22 mouse cellular contexts compared by ENCODE assay signal in the genomic region with DNA sequence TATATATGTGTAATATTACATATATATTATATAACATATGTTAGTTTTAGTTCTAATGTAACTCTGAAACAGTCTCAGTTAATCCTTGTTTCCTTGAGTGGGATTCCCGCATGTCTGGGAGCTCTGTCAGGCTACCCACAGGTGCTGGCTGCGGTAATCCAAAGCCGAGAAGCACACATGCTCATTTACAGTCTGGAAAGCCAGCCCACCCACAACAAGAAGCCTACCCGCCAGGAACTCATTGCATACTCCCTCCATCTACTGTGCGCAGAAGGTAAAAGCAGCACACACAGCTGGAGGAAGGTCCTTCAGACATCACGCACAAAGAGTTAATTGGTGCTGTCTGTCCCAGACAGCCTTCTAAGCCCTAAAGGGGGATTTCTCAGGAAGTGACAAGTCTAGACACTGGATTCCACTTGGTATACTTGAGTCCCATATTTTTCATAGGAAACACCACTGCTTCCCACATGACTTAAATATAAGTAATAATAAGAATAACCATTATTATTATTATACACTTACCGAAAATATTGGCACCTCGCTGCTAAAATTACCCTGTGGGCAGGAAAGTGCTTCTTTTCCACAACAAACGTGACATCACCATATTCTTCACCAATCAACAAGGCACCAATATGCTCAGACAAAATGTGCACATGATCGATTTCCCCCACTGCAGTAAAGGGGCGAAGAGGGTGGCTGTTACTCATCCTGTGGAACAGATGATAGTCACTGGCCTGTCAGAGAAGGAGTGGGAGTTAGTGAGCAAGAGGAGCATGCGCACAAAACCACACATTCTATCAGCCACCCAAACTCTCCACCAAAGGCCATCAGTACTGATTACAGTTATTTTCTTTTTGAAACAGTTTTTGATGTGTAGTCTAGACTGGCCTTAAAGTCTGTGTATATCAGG. TPM values are rescaled to one million over a fixed set of nuclear protein-coding genes. Genes with fewer than 3 reads are reported as not detected.
DNase-seq lines count a peak whose midpoint lies in the region; ATAC-seq and TF ChIP-seq lines count a peak whose summit lies in the region.
"Had no signal": no experiment of that assay in that cellular context is flagged by ENCODE, and none has a peak within 500 bp of the region (broad histone marks: within the 10 kb centered on the region; RNA-seq: fewer than 3 reads in every experiment).

No protein-coding gene starts in this region.

- no peak overlapping the region for H3K4me2 ChIP-seq in embryonic facial prominence, embryonic 12.5 days (replicated peaks)
- H3K4me2 ChIP-seq: forebrain, embryonic 15.5 days; hindbrain, embryonic 12.5 days; liver, embryonic 13.5 days; lung, embryonic 14.5 days had no signal

- ATAC-seq in embryonic facial prominence, embryonic 12.5 days (ENCODE audit: insufficient number of reproducible peaks, insufficient read depth, low FRiP score, low TSS enrichment), result no peak
- ATAC-seq in CD4-positive, CD25-positive, alpha-beta regulatory T cell, adult 4 months, result peak; percentile 91
- ATAC-seq in inflammation-experienced regulatory T-cells, adult 6 months, result peak; percentile 92
- no peak for ATAC-seq in megakaryocyte progenitor cell, adult 5-6 weeks (replicated peaks; ENCODE audit: poor library complexity)
- ATAC-seq: forebrain, embryonic 15.5 days had no signal

- no peaks in the 10 kb centered on the region for H3K9me3 ChIP-seq in embryonic facial prominence, embryonic 12.5 days
- H3K9me3 ChIP-seq in embryonic facial prominence, embryonic 10.5 days, result no peaks in the 10 kb centered on the region
- H3K9me3 ChIP-seq in heart, embryonic 10.5 days, result no peaks in the 10 kb centered on the region
- H3K9me3 ChIP-seq: forebrain, embryonic 15.5 days; hindbrain, embryonic 12.5 days; liver, embryonic 13.5 days; midbrain, embryonic 10.5 days had no signal

- peaks cover 5% of the 10 kb centered on the region; the same call in 1 of the 2 replicates for H3K36me3 ChIP-seq in embryonic facial prominence, embryonic 12.5 days
- peaks cover 5% of the 10 kb centered on the region for H3K36me3 ChIP-seq in embryonic facial prominence, embryonic 10.5 days (replicated peaks)
- H3K36me3 ChIP-seq in heart, embryonic 10.5 days, result peaks cover 6% of the 10 kb centered on the region
- H3K36me3 ChIP-seq: forebrain, embryonic 15.5 days had no signal

- 0 out of 2 replicates have a peak overlapping the region, but pooled peaks have one; percentile 11 for H3K27ac ChIP-seq in embryonic facial prominence, embryonic 12.5 days
- no peak overlapping the region for H3K27ac ChIP-seq in embryonic facial prominence, embryonic 10.5 days (replicated peaks)
- H3K27ac ChIP-seq in layer of hippocampus, adult 2 months, result peak overlapping the region; percentile 67
- H3K27ac ChIP-seq in heart, embryonic 10.5 days, result no peak overlapping the region
- H3K27ac ChIP-seq: forebrain, embryonic 15.5 days; hindbrain, embryonic 12.5 days; liver, embryonic 13.5 days; midbrain, embryonic 10.5 days had no signal

- 69% methylated on average over 12 of the region's 12 CpGs for WGBS in embryonic facial prominence, embryonic 12.5 days
- WGBS in embryonic facial prominence, embryonic 10.5 days, result 78% methylated on average over 12 of the region's 12 CpGs
- WGBS in heart, embryonic 10.5 days, result 80% methylated on average over 12 of the region's 12 CpGs

- H3K4me3 ChIP-seq in embryonic facial prominence, embryonic 12.5 days, result no peak overlapping the region
- no peak overlapping the region for H3K4me3 ChIP-seq in embryonic facial prominence, embryonic 10.5 days
- peak overlapping the region; percentile 14; the same call in 1 of the 2 replicates for H3K4me3 ChIP-seq in layer of hippocampus, adult 2 months
- H3K4me3 ChIP-seq in heart, embryonic 10.5 days, result no peak overlapping the region
- H3K4me3 ChIP-seq: erythroblast, embryonic 14.5 days; forebrain, embryonic 15.5 days; hindbrain, embryonic 12.5 days; liver, embryonic 13.5 days; midbrain, embryonic 10.5 days had no signal

- no peaks in the 10 kb centered on the region for H3K27me3 ChIP-seq in embryonic facial prominence, embryonic 12.5 days
- H3K27me3 ChIP-seq in embryonic facial prominence, embryonic 10.5 days (replicated peaks; ENCODE audit: low read depth, poor library complexity, severe bottlenecking), result no peaks in the 10 kb centered on the region
- no peaks in the 10 kb centered on the region for H3K27me3 ChIP-seq in heart, embryonic 10.5 days (ENCODE audit: insufficient read depth, poor library complexity, severe bottlenecking)
- H3K27me3 ChIP-seq: CH12.LX; forebrain, embryonic 15.5 days; hindbrain, embryonic 12.5 days; liver, embryonic 13.5 days had no signal

- no peak; the same call in 1 of the 2 replicates for TF ChIP-seq CTCF in layer of hippocampus, adult 2 months (conservative IDR thresholded peaks at IDR 0.05)

- no peak for DNase-seq in embryonic facial prominence, embryonic 10.5 days (ENCODE audit: low spot score)
- peak; percentile 53 to 76 for DNase-seq in layer of hippocampus, adult 2 months (ENCODE audit: low spot score in 2 of 2)
- DNase-seq in layer of hippocampus, adult 11-12 months (ENCODE audit: low spot score), result no peak
- DNase-seq in heart, embryonic 10.5 days (ENCODE audit: low spot score), result no peak
- DNase-seq: cerebellum, adult 2 months; gastrocnemius, postnatal 14 days; heart, postnatal 10 days; kidney, adult 8-10 months; kidney, postnatal 14 days; liver, embryonic 13.5 days; lung, embryonic 14.5 days; lung, postnatal 4 days; thymus, postnatal 36 days had no signal

- peaks cover 16% of the 10 kb centered on the region; the same call in 1 of the 2 replicates for H3K4me1 ChIP-seq in embryonic facial prominence, embryonic 12.5 days
- H3K4me1 ChIP-seq in embryonic facial prominence, embryonic 10.5 days, result peaks cover 13% of the 10 kb centered on the region
- H3K4me1 ChIP-seq in heart, embryonic 10.5 days, result peaks cover 12% of the 10 kb centered on the region
- H3K4me1 ChIP-seq: hindbrain, embryonic 12.5 days; midbrain, embryonic 10.5 days had no signal

- no peak overlapping the region for H3K9ac ChIP-seq in embryonic facial prominence, embryonic 12.5 days
- H3K9ac ChIP-seq: forebrain, embryonic 15.5 days; hindbrain, embryonic 12.5 days; liver, embryonic 13.5 days; lung, embryonic 14.5 days had no signal

RNA-seq across cellular contexts. Expression of gene Btbd9, which starts 46.4 kb away (rescaled TPM):
- 71.6 and 78.9 TPM in 2 replicates for polyA plus RNA-seq in embryonic facial prominence, embryonic 12.5 days (2016; fragmentation: Nextera tagmentation; extraction: Ambion mirVana)
- polyA plus RNA-seq in embryonic facial prominence, embryonic 10.5 days (2016; fragmentation: Nextera tagmentation; extraction: Ambion mirVana), result 57.2 and 58.1 TPM in 2 replicates
- 100 to 1,000 TPM; 168 to 187 TPM for total RNA-seq in layer of hippocampus, adult 2 months (2021)
- polyA plus RNA-seq in CD4-positive, CD25-positive, alpha-beta regulatory T cell, adult 4 months (2017; shearing (Covaris generic)), result 10 to 100 TPM; 58.9 to 82.9 TPM
- 10 to 100 TPM; 41.5 to 78.0 (median 69.7) TPM for polyA plus RNA-seq in inflammation-experienced regulatory T-cells, adult 6 months (2017; shearing (Covaris generic))
- total RNA-seq in megakaryocyte progenitor cell, adult 5-6 weeks (2015), result 20.1 and 25.4 TPM in 2 replicates
- 17.2 and 22.9 TPM in 2 replicates for total RNA-seq in megakaryocyte progenitor cell, adult 5-6 weeks (2017)
- 47.7 and 59.8 TPM in 2 replicates for polyA plus RNA-seq in heart, embryonic 10.5 days (2016; fragmentation: Nextera tagmentation; extraction: Ambion mirVana)

Comparison
In these comparisons a context has a peak if more than half of its experiments do, and no peak if none do; other contexts are left out.
1. H3K27ac ChIP-seq: peak in embryonic facial prominence, embryonic 12.5 days (single experiment) and layer of hippocampus, adult 2 months (single experiment); none in embryonic facial prominence, embryonic 10.5 days (single experiment) and heart, embryonic 10.5 days (single experiment).
2. DNase-seq: peak in layer of hippocampus, adult 2 months (2 of 2); none in embryonic facial prominence, embryonic 10.5 days (single experiment), layer of hippocampus, adult 11-12 months (single experiment) and heart, embryonic 10.5 days (single experiment).
3. ATAC-seq: peak in CD4-positive, CD25-positive, alpha-beta regulatory T cell, adult 4 months (single experiment) and inflammation-experienced regulatory T-cells, adult 6 months (single experiment); none in embryonic facial prominence, embryonic 12.5 days (single experiment) and megakaryocyte progenitor cell, adult 5-6 weeks (single experiment).